Mouse (Mus musculus) neural tube, embryonic 10.5 days (tissue): Measurements from ENCODE around the gene Eapp.
"Not testable (repeated sequence)": the region's sequence is repeated elsewhere in the genome, so short reads cannot be mapped to it uniquely, and the experiment has no call there.

Experiments
- DNase-seq: peaks from one replicate; pipeline ENCODE4 v3.0.0-alpha.2; 2017; ENCODE audit warnings: low spot score; ENCODE audit errors: extremely low spot score

The Eapp gene

DNA sequence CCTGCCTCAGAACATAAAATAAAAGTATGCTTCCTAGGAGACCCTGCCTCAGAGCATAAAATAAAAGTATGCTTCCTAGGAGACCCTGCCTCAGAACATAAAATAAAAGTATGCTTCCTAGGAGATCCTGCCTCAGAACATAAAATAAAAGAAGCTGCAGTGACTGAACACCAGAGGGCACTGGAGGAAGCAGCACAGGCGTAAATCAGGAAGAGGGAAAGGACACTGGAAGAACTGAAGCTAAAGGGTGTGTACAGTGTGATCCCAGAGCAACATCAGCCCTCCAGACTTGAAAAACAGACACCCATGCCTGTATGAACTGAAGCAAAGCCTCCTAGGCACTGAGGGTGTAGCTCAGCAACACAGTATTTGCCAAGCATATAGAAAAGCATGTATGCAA, 12.5 kb downstream of the Eapp start:
- no peak for DNase-seq

DNA sequence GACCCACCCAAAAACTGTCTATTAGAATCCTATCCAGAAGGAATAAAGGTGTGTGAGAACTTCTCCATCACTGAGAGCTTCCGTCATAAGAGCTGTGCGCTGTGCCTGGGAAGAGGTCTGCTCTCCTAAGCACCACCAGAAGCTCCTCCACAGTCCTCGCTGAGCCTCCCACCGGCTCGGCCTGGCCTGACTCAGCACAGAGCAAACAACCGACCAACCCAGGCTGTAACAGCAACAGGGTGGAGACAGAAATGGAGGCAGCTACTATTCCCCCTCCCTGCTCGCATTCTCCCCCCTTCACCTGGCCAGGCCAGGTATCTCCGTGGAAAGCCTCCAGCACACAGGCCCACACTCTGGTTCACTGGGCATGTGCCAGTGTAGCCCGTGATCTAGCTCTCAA, 19.0 kb downstream of the Eapp start:
- DNase-seq = no peak

- no peak for DNase-seq
Observed at GRCm38 (mm10) chr12:54675396-54675795, 20.3 kb downstream of the Eapp start.

DNA sequence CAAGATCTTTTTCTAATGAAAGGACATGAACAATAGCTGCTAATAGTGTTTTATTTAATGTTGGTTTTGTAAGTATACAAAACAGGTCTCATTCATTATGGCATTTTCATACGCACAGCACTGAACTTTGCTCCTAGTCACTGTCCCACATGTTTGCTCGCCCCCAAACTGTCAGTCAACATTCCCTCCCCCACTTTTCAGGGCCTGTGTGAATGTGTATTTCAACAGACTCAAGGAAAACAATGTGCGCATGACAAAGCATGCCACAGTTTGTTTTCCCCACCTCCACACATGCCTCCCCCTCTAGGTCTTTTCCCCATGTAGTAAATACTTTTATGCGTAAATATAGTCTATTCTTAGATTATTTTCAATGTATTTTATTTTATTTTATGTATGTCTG, 24.4 kb downstream of the Eapp start:
- no peak for DNase-seq

- no peak for DNase-seq
Observed at GRCm38 (mm10) chr12:54668141-54668540, 27.6 kb downstream of the Eapp start.

DNA sequence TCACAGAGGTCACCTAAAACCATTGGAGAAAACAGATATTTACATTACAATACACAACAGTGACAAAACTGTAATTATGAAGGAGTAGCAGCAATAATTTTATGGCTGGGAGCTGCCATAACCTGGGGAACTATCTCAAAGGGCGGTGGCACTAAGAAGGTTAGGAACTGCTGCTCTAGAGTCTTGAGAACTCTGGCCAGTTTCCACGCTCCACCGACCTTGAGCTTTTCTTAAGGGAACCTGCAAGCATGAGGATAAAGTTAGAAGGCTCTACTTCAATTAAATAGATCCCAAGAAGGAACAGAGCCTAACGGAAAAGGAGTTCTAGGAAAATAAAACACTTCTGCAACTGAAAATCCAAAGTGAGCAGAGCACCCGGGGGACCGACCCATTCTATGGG, 30.2 kb downstream of the Eapp start:
- DNase-seq = no peak

DNA sequence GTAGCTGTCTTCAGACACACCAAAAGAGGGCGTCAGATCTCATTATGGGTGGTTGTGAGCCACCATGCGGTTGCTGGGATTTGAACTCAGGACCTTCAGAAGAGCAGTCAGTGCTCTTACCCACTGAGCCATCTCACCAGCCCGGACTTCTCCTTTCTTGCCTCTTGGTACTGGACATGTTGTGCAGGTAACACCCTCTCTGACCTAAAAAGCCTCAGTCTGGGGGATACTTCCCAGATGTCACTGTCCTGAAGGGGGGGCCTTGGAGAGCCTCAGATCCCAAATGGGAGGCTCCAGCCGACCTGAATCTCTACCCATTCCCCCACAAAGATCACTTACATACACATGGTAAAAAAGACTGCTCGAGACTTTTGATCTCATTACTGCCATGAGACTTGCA, 34.2 kb downstream of the Eapp start:
- not testable (repeated sequence) for DNase-seq

DNA sequence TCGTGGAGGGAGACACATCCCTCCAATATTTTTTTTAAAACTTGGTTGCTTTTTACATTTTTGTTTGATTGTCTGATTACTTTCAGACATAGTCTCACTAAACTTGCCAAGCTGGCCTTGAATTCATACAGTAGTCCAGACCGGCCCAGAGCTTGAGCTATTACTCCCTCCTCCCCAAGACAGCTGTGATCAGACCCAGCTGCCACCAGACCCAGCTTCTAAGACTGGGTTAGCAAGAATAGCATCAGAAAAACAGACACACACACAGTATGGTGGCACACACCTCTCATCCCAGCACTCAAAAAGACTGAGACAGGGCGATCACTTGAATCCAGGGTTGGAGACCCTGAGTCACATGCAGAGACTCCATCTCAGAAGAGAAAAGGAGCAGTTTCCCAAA, 35.8 kb downstream of the Eapp start:
- DNase-seq = no peak

- no peak for DNase-seq
Observed at GRCm38 (mm10) chr12:54658425-54659092, 37.1 kb downstream of the Eapp start.

- DNase-seq = no peak
Observed at GRCm38 (mm10) chr12:54657951-54658350, 37.7 kb downstream of the Eapp start.

- DNase-seq = no peak
Observed at GRCm38 (mm10) chr12:54657226-54657625, 38.5 kb downstream of the Eapp start.

- DNase-seq = peak; percentile 96
Observed at GRCm38 (mm10) chr12:54656396-54657171, 39.1 kb downstream of the Eapp start, which contains the start of gene Sptssa. Gene Sptssa, minus strand, starts transcription at chr12:54656573.

DNA sequence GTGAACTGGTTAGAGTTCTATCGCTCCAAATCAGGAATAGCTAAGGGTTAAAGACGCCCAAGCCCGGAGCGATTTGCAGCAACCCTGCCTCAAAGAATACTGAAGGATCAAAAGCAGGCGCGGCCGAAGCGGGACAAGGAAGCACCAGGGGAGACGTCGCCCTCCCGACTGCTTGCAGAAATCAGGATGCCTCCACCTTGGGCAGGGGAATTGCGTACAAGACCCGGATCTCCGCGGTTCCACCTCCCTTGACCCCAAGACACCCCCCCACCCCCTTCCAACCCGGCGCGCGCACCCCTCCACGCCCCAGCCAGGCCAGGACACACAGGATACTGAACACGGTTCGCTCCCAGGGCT, 39.7 kb downstream of the Eapp start:
- no peak for DNase-seq

- DNase-seq = peak; percentile 15
Observed at GRCm38 (mm10) chr12:54655292-54656038, 40.2 kb downstream of the Eapp start.

- DNase-seq = no peak
Observed at GRCm38 (mm10) chr12:54654741-54655140, 41.0 kb downstream of the Eapp start.

- DNase-seq = no peak
Observed at GRCm38 (mm10) chr12:54654141-54654540, 41.6 kb downstream of the Eapp start.

GRCm38 (mm10) chr12:54652346-54652745, 43.4 kb downstream of the Eapp start:
- DNase-seq = no peak

DNA sequence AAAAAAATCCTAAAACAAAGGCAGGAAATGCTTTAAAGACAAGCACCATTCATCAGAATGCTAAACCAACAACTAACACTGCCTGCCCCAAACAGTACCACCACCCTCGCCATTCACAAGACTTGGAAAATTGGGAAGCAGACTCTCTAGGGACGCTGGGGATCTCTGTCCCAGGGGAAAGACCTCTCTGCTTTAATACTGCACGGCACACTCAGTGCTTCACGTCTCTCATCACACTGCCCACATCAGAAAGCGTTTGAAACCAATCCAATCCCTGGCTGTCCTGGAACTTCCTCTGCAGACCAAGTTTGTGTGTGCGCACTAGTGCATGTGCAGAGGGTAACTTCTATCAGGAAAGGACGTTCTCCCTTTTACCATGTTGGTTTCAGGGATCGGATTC, 43.9 kb downstream of the Eapp start:
- DNase-seq = no peak

- no peak for DNase-seq
Observed at GRCm38 (mm10) chr12:54651158-54651557, 44.5 kb downstream of the Eapp start.

DNA sequence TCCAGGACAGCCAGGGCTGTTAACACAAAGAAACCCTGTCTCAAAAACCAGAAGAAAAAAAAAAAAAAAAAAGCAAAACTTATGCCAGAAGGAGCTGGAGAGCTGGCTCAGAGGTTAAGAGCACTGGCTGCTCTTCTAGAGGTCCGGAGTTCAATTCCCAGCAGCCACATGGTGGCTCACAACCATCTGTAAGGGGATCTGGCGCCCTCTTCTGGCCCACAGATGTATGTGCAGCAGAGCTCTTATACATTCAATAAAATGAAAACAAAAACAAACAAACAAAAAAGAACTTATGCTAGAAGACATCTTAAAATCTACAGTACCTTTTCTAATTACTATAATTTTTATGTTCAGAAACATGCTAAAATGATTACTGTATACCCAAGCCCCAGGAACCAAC, 50.8 kb downstream of the Eapp start:
- DNase-seq = no peak

DNA sequence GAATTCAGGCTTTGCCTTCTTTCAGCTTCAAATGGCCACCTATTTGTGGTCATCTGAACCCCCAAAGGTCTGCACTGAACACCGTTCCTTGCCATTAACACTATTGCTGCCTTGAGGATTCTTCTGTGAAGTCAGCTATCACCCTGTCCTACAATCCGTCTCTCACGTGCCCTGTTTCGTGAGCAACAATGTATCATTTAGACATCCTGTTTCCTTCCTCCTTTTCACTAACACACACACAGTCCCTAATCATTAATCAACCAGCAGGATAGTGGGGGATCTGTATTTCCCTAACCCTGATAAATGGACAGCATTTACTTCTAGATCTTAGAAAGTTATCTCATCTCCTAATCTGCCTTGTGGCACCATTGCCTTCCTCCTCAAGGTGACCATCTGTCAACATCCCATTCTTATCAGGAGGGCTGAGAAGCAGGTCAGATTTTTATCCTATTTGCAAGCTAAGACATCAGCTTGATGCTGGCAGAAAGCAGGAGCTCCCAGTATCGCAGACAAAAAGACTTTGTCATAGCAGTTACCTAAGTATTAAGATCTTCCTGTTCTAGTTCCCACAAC, 52.3 kb downstream of the Eapp start:
- DNase-seq = no peak

DNA sequence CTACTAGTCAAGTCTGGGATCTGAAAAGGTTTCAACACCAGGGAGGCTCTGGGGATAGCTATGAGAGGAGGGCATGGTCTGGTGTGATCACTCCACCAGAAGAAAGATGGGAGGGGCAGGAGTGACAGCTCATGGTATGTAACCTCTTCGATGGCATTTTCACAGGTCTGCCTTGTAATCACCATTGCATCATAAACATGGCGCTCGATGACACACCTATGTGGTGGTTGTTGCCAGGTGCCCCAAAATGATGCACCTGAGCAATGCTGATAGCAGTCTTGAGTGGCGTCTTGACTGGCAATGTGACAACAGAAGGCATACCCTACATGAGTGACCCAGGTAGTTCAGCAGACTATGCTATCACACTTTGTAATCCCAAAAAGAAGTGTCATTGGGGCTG, 54.3 kb downstream of the Eapp start:
- no peak for DNase-seq
